Mouse (Mus musculus) mature B cell (primary cell): ENCODE measurements around the gene Cdca3.
"Not testable (repeated sequence)": the region's sequence is repeated elsewhere in the genome, so short reads cannot be mapped to it uniquely, and the experiment has no call there.

Experiments
- in situ Hi-C: fragments of 300-500 bp; cut with MboI; formaldehyde crosslinking; loops from 2 replicates; pipeline ENCODE4 v1.14.3; 2019

Gene Cdca3

DNA sequence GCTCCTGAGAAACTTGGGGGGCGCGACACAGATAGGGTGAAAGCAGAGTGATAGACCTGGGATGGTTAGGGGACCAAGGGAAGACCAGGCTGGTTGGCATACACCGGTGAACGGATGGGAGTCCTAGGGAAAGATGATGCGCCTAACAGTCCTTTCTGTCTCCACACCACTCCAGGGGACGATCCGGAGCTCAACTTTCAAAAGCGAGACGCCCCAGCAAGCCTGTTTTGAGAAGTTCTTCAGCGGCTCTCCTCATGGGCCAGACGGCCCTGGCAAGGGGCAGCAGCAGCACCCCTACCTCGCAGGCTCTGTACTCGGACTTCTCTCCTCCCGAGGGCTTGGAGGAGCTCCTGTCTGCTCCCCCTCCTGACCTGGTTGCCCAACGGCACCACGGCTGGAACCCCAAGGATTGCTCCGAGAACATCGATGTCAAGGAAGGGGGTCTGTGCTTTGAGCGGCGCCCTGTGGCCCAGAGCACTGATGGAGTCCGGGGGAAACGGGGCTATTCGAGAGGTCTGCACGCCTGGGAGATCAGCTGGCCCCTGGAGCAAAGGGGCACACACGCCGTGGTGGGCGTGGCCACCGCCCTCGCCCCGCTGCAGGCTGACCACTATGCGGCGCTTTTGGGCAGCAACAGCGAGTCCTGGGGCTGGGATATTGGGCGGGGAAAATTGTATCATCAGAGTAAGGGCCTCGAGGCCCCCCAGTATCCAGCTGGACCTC, 20.1 kb upstream of the Cdca3 start:
- in situ Hi-C loops = no loop called here

DNA sequence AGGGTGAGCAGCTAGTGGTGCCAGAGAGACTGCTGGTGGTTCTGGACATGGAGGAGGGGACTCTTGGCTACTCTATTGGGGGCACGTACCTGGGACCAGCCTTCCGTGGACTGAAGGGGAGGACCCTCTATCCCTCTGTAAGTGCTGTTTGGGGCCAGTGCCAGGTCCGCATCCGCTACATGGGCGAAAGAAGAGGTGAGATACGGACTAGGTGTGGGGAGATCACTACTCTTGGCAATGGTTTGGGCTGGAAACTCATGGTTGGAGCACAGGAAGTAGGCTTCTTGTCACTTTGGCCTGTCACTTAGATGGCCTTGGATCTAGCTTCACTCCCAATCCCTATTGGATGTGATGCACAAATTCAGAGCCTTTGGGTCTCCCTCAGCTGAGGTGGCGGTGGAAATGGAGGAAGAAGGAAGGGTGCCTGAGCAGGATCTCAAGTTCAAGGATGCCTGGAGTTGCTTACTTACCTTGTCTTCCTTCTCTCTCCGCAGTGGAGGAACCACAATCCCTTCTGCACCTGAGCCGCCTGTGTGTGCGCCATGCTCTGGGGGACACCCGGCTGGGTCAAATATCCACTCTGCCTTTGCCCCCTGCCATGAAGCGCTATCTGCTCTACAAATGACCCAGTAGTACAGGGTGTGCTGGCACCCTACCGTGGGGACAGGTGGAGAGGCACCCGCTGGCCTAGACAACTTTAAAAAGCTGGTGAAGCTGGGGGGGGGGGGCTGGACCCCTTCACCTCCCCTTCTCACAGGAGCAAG, 19.4 kb upstream of the Cdca3 start:
- in situ Hi-C loops = no loop called here

DNA sequence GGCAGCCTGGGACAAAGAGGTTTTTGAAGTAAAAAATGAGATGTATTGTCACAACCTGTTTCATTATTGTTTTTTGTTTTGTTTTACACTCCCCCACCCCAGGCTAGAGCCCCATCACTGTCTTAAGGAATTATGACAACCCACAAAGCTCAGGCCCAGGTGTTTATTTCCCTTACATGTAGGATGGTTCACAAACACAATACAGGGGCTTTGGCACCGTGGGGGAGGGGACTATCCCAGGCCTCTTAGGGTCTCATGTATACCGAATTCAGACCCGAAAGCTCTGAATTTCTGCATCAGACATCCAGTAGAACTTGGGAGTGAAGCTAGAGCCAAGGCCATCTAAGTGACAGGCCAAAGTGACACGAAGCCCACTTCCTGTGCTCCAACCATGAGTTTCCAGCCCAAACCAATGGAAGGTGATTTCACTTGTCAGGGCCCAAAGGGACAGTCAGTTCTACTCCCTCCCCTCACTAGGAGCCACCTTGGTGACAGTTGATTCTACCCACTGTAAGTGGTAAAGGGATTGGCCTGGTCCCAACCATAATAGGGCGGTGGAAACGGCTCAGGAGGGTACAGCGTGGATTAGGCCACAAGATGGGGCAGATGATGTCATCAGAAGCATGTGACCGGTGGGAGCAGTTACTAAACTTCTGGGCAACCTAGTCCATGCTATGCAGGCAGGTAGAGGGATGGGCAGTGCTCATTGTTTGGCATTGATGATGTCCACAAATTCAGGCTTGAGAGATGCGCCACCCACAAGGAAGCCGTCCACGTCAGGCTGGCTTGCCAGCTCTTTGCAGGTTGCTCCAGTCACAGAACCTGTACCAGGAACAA, 18.6 kb upstream of the Cdca3 start:
- in situ Hi-C loops = not testable (repeated sequence)

DNA sequence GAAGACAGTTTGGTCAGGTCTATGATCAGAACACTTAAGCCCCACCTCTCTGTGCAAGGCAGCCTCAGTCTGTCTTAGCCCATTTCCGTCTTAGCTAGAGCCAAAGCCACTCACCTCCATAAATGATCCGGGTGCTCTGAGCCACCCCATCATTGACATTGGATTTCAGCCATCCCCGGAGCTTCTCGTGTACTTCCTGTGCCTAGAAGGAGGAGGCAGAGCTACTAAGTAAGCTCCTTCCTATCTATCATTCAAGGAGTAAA, 18.0 kb upstream of the Cdca3 start:
- in situ Hi-C loops = no loop called here

DNA sequence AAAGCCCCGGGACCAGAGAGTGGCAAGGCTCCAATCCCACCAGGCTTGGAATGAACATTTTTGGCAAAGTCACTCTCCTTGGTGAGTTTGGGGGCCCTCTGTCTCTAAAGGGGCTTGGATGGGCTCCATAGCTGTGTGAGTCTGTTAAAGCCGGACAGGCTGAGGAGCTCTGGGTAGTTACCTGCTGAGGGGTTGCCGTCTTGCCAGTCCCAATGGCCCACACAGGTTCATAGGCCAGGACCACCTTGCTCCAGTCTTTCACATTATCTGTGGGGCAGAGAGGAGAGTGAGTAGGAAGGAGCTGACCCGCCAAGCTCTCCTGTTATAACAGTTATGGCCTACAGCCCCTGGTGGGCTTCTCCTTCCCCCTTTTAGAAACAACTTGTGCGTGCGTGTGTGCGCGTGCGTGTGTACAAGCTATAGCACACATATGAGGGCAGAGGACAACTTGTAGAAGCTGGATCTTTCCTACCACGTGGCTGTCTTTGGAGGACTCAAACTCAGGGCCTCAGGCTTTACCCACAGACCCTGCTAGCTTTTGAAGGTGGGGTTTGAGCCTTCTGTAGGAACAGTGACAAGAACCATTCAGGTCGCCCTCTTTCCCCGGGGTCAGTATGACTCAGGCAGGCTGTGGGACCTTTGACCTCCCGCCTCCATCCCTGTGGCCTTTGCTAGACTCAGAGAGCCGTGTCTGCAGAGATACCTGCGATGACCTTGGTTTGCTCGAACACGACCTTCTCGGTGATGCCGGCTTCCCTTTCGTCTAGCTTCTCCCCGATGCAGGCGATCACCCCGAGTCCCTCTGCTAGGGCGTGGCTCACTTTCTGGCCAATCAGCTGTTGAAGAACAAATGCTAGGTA, 17.4 kb upstream of the Cdca3 start:
- in situ Hi-C loops = no loop called here

DNA sequence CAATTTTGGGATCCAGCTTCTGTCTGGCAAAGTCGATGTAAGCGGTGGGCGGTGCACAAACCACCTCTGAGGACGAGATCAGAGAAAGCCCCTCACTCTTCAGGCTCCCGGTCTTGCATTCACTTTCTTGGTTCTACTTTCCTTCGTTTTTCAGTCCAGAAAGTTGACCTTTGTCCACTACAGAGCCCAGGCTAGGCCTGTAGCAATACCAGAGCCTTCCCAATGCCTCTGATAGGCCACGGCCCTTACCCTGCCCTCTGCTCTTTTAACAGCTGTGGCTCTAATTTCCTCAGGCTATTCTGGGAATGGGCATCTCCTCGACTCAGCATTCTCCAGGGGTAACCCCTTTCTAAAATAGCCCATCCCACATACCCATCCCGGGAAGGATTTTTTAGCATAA, 16.5 kb upstream of the Cdca3 start:
- in situ Hi-C loops = no loop called here

DNA sequence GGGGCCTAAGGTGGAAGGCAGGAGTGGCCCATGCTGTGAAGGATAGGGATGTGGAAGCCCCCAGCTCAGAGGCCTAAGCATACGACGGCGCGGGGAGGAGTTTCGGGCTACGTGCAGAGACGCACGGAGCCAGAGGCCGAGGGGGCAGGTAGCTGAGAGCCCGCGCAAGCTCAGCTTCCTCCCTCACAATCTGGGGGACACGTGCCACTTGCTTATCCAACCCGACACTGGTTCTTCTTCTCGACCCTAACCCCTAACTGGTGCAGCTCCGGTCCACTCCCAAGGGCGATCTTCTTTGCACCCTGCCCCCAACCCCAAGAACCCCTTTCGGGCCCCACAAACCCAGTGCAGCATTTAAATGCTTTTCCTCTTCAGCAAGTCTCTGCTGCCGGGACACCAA, 15.9 kb upstream of the Cdca3 start:
- in situ Hi-C loops = no loop called here

DNA sequence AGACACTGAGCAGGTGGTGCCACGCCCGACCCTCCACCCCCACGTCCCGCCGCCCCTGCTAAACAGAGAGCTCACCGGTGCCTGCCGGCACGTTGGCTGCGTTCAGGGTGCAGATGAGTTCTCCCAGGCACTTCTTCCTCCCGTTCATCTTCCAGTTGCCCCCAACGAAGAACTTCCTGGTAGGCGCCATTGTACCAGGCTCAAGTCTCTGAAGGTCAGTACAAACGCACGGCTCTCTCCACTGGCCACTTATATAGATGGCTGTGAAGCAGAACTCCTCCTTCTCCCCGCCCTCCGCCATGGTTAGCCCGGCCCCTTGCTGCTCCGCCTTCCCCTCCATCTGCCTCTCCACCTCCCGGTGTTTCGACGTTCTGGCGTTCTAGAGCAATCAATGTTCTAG, 15.4 kb upstream of the Cdca3 start, which contains the start of gene Tpi1:
TSS of gene Tpi1 (minus strand) at position 364 of the 400 bp plus-strand sequence.
- in situ Hi-C loops = no loop called here

DNA sequence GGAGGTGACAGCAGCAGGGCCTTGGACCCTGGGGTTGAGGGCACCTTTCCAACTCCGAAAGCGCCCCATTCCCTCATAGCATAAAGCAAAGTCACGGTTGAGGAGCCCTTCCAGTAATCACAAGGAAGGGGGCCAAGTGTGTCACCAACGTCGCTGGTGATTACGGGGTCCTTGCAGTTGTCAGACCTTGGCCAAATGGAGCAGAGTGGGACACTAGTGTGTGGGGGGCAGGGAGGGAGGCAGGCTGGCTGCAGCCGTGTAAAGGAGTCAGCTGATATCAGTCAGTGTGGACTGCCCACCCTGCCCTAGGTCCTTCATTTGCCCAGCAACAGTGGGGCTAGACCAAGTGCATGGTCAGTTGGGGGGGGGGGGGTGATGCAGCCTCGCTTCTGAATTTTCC, 14.9 kb upstream of the Cdca3 start:
- in situ Hi-C loops = no loop called here

DNA sequence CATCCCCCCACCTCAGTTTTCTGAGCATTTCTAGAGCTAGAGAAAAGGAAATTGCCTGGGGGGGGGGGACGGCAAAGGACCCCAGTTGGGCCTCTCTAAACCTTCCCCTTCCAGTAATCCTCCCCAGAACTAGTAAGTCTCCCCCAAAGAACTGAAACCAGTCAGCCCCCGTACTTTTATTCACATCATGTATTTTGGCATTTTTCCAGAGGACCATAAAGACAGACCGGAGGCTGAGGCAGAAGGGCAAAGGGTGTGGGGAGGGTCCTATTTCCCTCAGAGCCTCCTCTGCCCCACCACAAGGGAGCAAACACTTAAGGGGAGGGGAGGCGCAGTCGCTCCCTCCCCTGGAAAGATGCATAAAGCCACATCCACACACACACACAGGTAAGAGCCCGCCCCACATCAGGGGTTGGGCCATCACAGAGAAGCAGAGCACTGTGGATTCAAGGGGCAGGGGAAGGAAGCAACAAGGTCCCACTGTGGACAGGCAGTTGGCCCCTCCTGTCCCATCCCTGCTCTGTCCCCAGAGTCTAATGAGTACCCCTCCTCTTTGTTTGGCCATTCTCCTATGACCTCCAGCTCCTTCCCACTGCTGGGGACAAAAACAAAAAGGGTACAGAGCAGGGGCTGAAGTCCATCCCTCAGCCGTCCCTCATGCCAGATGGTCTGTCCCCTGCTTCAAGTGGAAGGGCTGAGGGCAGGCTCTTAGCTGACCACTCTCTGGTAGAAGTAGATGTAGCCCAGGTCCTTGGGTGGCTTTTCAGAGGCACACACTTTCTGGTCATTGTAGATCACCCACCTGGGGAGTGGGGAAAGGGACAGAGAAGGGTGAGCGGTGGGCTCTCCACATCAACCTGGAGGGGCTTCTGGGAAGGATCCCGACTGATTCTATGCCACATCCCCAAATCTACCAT, 14.2 kb upstream of the Cdca3 start:
- in situ Hi-C loops = no loop called here

DNA sequence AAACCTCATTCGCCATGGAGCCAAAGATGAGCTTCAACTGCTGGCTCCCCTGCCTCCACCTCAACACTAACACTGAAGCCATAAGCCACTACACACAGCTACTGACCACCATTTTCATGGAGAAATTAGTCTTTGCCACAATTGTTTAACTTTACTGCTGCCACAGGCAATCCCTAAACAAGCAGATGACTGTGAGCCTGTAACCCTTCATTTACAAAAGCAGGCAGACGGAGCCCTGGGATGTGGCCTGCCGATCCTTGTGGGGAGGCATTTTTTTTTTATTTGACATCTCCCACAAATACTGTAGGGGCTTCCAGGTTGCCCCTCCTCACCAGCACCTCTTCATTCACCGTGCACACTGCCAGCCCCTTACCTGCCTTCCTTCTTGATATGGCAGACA, 12.7 kb upstream of the Cdca3 start:
- in situ Hi-C loops = no loop called here

DNA sequence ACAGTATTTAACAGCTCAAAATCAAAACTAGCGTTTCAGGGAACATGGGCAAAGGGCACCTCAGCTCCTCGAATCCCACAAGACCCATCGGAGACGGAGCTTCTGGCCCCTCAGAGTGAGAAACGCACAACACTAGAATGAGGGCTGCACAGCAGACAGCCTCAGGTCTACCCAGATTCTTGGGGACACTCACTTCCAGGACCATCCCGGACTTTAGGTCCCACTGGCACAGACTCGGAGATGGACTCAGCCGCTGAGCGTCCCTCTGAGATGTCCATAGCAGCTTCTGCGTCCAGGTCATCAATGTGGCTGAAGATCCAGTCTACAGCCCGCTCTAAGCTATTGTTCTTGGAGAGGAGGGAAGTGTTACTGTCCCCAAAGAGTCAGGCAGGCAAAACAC, 12.2 kb upstream of the Cdca3 start:
- in situ Hi-C loops = no loop called here

DNA sequence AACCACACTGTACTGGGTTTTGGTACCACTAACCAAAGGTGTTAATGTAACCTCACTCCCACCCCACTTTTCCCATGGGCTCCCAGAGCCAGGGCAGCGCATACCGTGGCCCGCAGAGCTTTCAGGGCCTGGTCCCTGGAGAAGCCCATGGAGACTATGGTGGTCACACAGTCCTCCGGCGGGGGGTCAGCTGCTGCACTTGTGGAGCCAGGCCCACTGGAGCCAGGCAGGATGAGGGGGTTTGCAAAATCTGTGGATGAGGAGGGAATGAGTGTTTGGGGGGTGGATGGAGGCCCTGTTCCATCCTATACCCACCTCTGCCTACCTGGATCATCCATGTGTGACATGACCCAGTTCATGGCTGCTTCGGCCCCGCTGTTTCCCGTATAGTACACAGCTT, 11.8 kb upstream of the Cdca3 start:
- in situ Hi-C loops = no loop called here

DNA sequence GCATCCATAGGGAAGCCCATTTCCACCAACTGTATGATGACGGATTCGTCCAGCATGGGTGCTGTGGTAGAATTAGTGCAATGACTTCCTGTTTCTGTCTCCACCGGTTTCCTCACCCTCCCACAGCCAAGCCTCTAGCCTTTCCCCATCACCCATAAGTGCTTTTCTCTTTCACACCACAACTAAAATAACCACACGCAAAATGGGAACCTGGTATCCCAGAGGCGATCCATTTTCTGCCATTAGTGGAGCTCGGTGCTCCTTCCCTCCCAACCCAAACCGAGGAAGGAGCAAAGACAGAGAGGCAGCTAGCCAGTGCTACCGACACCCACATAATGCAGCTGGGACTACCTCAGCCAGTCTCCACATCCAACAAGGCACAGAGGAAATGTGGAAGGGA, 11.4 kb upstream of the Cdca3 start:
- in situ Hi-C loops = no loop called here

DNA sequence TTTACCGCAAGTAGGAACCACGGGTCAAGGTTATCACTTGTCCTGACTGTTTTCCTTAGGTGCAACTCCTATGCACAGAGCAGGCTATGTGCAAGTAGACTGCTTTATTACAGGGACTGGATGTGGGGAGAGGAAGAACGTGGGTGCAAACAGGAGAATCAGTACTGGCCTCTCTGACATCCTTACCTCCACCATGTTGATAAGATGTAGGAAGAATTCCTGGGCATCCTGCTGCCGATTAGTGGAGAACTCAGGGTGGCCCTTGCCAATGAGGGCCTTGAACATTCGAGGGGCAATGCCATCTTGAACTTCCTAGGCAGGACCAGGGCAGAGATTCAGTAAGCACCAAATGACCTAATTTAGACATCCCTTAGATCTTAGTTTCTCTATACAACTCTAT, 8.5 kb upstream of the Cdca3 start:
- in situ Hi-C loops = no loop called here

DNA sequence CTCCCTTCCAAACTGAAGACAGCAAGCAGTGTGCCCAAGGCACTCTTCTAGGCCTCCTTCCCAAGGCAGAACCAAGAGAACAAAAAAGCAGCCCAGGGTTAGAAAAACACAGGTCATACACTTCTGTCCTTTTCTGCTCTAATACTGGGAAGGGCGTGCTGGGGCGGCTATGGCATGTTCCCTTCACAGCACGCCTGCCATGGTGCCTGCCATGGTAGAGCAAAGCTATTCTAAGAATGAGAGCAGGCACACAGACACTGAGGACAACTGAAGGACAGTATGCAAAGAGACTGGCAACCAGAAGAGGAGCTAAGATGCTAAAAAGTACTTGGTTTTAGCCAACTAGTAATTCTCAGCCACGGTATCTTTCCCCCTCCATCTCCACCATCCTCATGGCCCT, 7.3 kb upstream of the Cdca3 start:
- in situ Hi-C loops = no loop called here

DNA sequence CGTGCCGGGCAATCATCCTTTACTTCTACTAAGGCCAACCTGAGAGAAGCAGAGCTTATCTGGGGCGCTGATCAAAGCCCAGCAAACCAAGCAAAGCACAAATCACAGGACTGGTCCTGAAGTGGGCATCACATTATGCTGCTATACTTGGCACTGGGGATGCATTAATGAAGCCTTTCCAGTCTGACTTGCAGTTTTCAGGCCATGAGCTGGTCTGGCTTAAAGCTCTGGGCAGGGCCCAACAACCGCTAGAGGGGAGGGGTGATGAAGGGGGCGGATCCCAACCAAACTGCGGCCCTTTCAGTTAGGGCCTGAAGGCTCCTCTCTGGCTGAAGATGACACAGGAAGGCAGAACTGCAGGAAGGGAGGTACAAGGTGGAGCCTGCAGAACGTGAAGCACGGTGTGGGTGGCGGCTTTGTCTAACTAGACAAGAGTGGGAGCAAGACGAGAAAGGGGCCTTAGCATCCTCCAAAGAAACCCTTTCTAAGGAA, 1.2 kb upstream of the Cdca3 start:
- in situ Hi-C loops = no loop called here

DNA sequence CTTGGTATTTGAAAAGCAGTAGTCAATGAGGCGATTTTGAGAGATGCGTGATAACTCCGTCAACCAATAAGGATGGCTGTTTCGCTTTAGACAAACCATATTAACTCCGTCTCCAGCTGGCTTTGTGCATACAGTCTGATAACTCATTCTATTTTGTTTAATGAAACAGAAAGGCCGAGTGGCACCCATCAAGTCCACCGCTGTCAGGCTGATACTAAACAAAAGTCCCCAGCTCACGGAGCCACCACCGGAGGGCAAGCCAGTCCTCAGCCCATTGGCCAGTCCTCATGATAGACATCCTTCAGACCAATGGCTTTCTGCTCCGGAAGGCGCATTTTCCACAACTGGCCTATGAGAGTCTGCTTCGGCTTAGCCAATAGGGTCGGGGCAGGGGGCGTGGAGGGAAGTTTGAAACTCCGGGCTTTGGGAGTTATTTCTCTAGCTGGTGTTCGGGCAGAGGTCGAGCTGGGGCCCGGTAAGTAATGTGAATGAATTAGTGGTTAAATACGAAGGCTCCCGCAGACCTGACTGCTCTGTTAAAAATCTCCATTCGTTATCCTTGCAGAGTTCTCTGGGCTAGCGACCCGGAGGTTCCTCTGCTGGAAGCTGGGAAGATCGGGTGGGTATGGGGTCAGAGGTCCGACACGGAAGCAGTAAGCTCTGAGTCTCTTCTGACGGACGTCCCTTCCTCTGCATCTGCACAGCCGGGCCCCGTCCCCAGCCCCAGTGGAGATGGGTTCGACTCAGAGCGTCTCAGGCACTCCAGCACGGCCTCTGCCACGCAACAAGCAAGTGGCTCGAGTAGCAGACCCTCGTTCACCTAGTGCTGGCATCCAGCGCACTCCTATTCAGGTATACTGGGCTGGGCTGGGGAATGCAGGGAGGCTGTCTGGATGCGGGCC, 703 bp downstream of the Cdca3 start:
- in situ Hi-C loops = no loop called here

DNA sequence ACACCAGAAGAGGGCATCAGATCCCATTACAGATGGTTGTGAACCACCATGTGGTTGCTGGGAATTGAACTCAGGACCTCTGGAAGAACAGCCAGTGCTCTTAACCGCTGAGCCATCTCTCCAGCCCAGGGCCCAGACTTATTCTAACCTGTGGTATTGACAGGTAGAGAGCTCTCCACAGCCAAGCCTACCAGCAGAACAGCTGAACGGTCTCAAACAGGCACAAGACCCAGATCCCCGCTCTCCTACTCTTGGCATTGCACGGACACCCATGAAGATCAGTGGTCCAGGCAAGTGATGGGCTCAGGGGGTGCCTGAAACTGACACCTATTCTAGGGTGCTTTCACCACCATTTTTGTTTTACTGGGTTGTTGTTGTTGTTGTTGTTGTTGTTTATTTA, 1.9 kb downstream of the Cdca3 start:
- in situ Hi-C loops = not testable (repeated sequence)

DNA sequence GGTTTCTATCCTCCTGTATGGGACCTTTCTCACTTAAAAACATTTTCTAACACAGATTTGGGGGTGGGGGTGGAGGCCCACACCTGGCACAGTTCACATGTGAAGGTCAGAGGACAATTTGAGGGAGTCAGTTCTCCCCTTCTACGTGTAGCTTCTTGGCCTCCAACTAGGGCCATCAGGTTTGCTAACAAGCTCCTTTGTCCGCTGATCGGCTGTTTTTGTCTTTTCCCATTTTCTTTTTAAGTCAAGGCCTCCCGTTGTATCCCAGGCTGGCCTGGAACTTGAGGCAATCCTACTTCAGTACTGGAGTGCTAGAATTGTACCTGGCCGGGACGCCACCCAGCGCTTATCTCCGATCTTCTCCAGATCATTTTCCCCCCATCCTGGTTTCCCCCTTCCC, 2.3 kb downstream of the Cdca3 start:
- in situ Hi-C loops = no loop called here
